Mouse (Mus musculus) midbrain, postnatal 0 days (tissue): ENCODE results near the gene Serpinf2. TPM values are rescaled to one million over a fixed set of nuclear protein-coding genes. Genes with fewer than 3 reads are reported as not detected.

Experiments used
- ATAC-seq: fragments of 200-750 bp; cut with Nextera tagmentation; 2 replicates; pipeline ENCODE4 v1.8.0; 2017; ENCODE audit warnings: moderate number of reproducible peaks, mild to moderate bottlenecking, moderate TSS enrichment, moderate library complexity; ENCODE audit not compliant: low FRiP score
- DNase-seq: peaks from one replicate; pipeline ENCODE4 v3.0.0-alpha.2; 2015; ENCODE audit warnings: low spot score
- H3K27ac ChIP-seq: fragments of 300-500 bp; sonication (generic); 2 replicates; pipeline ENCODE4 v1.5.1; 2014; ENCODE audit warnings: low read depth, mild to moderate bottlenecking, low read length, mixed read lengths
- H3K27me3 ChIP-seq: fragments of 300-500 bp; sonication (generic); 2 replicates; pipeline ENCODE4 v1.6.1; 2014; ENCODE audit warnings: low read length, control low read depth, mixed read lengths; ENCODE audit not compliant: insufficient read depth
- H3K36me3 ChIP-seq: fragments of 300-500 bp; sonication (generic); 2 replicates; pipeline ENCODE4 v1.6.1; 2014; ENCODE audit warnings: low read length, control low read depth, mixed read lengths; ENCODE audit not compliant: insufficient read depth
- H3K4me1 ChIP-seq: fragments of 300-500 bp; sonication (generic); 2 replicates; pipeline ENCODE4 v1.6.1; 2014; ENCODE audit warnings: mild to moderate bottlenecking, control low read depth, antibody characterized with exemption, low read length, mixed read lengths; ENCODE audit not compliant: insufficient read depth
- H3K4me2 ChIP-seq: fragments of 300-500 bp; sonication (generic); 2 replicates; pipeline ENCODE4 v1.6.1; 2014; ENCODE audit warnings: low read depth, mild to moderate bottlenecking, low read length, mixed read lengths; ENCODE audit not compliant: poor library complexity, severe bottlenecking
- H3K4me3 ChIP-seq: fragments of 300-500 bp; sonication (generic); 2 replicates; pipeline ENCODE4 v1.5.1; 2014; ENCODE audit warnings: low read depth, mild to moderate bottlenecking, low read length, moderate library complexity
- H3K9ac ChIP-seq: fragments of 300-500 bp; sonication (generic); replicated peaks from 2 replicates; pipeline ENCODE4 v1.6.1; 2014; ENCODE audit warnings: mild to moderate bottlenecking, low read length, moderate library complexity, mixed read lengths; ENCODE audit not compliant: poor library complexity, severe bottlenecking
- H3K9me3 ChIP-seq: fragments of 300-500 bp; sonication (generic); 2 replicates; pipeline ENCODE4 v1.6.1; 2016; ENCODE audit warnings: low read length, control low read depth
- CTCF ChIP-seq: IDR thresholded peaks from 2 replicates; pipeline ENCODE4 v1.5.1; 2016; ENCODE audit warnings: antibody characterized with exemption, mild to moderate bottlenecking
- WGBS: fragments of 180-500 bp; shearing (Covaris S2); extraction: QIAGEN DNeasy Blood & Tissue Kit; methylation state at CpG from one replicate; pipeline ENCODE4 v1.1.7; 2014; 5-methylcytosine and 5-hydroxymethylcytosine counted together
- polyA plus RNA-seq: library from polyadenylated mRNA; unstranded; fragments of >200 nt; fragmentation: Nextera tagmentation; extraction: Ambion mirVana; gene quantifications from 2 replicates; pipeline ENCODE4 v1.2.1, GENCODE M21; 2015
- total RNA-seq: library from RNA; depleted of rRNA; stranded (reverse); fragments of >200 nt; gene quantifications from 2 replicates; pipeline ENCODE4 v1.2.3, GENCODE M21; 2014

Gene Serpinf2
- total and polyA plus RNA-seq, 2 experiments from 2014 or later: not detected

GRCm38 (mm10) chr11:75434138-75434537, 5.3 kb downstream of the Serpinf2 start:
- DNase-seq (no peak), ATAC-seq (no peak)
- TF ChIP-seq CTCF: no peak; the same call in 1 of the 2 replicates
- no peaks in the 10 kb centered on the region for H3K4me1 ChIP-seq
- no peak overlapping the region for H3K4me2 ChIP-seq
- no peaks in the 10 kb centered on the region for H3K27me3 ChIP-seq
- H3K9me3 ChIP-seq: no peaks in the 10 kb centered on the region
- H3K9ac ChIP-seq: no peak overlapping the region
- 89% methylated on average over 5 of the region's 5 CpGs for WGBS
- H3K4me3 ChIP-seq: no peak overlapping the region
- H3K27ac ChIP-seq: no peak overlapping the region
- no peaks in the 10 kb centered on the region for H3K36me3 ChIP-seq

GRCm38 (mm10) chr11:75431307-75431706, 8.1 kb downstream of the Serpinf2 start:
- WGBS: 66% methylated on average over 11 of the region's 11 CpGs
- DNase-seq: peak; percentile 82
- Histone ChIP-seq H3K9me3 (no peaks in the 10 kb centered on the region), H3K4me3 (no peak overlapping the region), H3K27me3 (no peaks in the 10 kb centered on the region), H3K36me3 (no peaks in the 10 kb centered on the region), H3K9ac (no peak overlapping the region), H3K4me1 (no peaks in the 10 kb centered on the region), H3K4me2 (no peak overlapping the region), H3K27ac (no peak overlapping the region)
- ATAC-seq: peak; percentile 58
- TF ChIP-seq CTCF: no peak

GRCm38 (mm10) chr11:75429019-75429705, 10.2 kb downstream of the Serpinf2 start:
- no peaks in the 10 kb centered on the region for H3K36me3 ChIP-seq
- DNase-seq: no peak
- H3K9ac ChIP-seq: no peak overlapping the region
- no peaks in the 10 kb centered on the region for H3K4me1 ChIP-seq
- no peak overlapping the region for H3K4me2 ChIP-seq
- whole genome bisulfite sequencing: 89% methylated on average over 9 of the region's 9 CpGs
- no peak overlapping the region for H3K4me3 ChIP-seq
- H3K27ac ChIP-seq: no peak overlapping the region
- no peak for TF ChIP-seq CTCF
- no peaks in the 10 kb centered on the region for H3K9me3 ChIP-seq
- no peak for ATAC-seq
- no peaks in the 10 kb centered on the region for H3K27me3 ChIP-seq

GRCm38 (mm10) chr11:75424459-75424858, 14.9 kb downstream of the Serpinf2 start:
- Histone ChIP-seq H3K27ac (no peak overlapping the region), H3K4me1 (no peaks in the 10 kb centered on the region), H3K9me3 (no peaks in the 10 kb centered on the region), H3K36me3 (no peaks in the 10 kb centered on the region), H3K4me2 (no peak overlapping the region), H3K9ac (no peak overlapping the region), H3K27me3 (no peaks in the 10 kb centered on the region), H3K4me3 (no peak overlapping the region)
- WGBS: 90% methylated on average over 3 of the region's 3 CpGs
- no peak for ATAC-seq
- no peak for TF ChIP-seq CTCF
- DNase-seq: no peak

DNA sequence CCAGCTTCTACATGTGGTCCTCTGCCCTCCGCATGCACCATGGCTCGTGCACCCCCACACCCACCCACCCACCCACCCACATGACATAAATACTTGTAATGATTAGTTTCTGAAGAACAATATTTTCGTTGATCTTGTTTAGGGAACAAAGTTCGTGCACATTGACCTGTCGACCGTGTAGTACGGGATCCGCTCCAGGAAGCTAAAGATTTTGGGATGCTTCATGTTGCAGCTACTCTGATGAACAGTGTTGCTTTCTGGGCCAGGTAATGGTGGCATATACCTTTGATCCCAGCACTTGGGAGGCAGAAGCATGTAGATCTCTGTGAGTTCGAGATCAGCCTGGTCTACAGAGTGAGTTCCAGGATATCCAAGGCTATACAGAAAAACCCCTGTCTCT, 15.4 kb downstream of the Serpinf2 start:
- no peaks in the 10 kb centered on the region for H3K36me3 ChIP-seq
- H3K4me3 ChIP-seq: no peak overlapping the region
- no peaks in the 10 kb centered on the region for H3K9me3 ChIP-seq
- WGBS: 87% methylated on average over 9 of the region's 9 CpGs
- DNase-seq (no peak), ATAC-seq (no peak)
- no peak overlapping the region for H3K9ac ChIP-seq
- no peak for TF ChIP-seq CTCF
- no peaks in the 10 kb centered on the region for H3K4me1 ChIP-seq
- no peaks in the 10 kb centered on the region for H3K27me3 ChIP-seq
- no peak overlapping the region for H3K4me2 ChIP-seq
- no peak overlapping the region for H3K27ac ChIP-seq

GRCm38 (mm10) chr11:75423091-75423490, 16.3 kb downstream of the Serpinf2 start:
- Histone ChIP-seq H3K27me3 (no peaks in the 10 kb centered on the region), H3K9ac (no peak overlapping the region), H3K4me3 (no peak overlapping the region), H3K4me1 (no peaks in the 10 kb centered on the region), H3K27ac (no peak overlapping the region), H3K9me3 (no peaks in the 10 kb centered on the region), H3K36me3 (no peaks in the 10 kb centered on the region), H3K4me2 (no peak overlapping the region)
- no peak for DNase-seq
- WGBS: 98% methylated on average over 3 of the region's 3 CpGs
- no peak for TF ChIP-seq CTCF
- no peak for ATAC-seq
